Mouse (Mus musculus): ENCODE data around the gene Tacc2. TPM values are rescaled to one million over a fixed set of nuclear protein-coding genes. Genes with fewer than 3 reads are reported as not detected.

The Tacc2 gene
- polyA plus RNA-seq, 1 experiment from 2014 or later, result 17.3 TPM

DNA sequence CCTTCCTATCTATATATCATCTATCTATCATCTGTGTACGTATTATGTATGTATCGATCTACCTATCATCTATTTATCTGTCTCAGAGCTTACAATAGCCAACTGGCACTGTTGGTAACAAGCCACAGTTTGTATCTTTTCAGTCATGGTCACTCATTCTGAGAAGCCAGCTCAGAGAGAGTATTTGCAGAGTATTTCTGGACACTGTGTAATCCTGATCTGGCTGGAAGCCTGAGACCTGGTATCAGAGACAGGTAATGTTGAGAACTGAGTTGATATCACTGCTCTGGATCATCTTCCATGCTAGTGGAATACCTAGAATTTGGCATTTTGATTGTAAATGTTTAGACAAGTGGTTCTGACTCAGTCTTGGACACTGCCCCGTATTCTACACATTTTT, 53.7 kb downstream of the Tacc2 start:
- WGBS, result 91% methylated on average over 3 of the region's 3 CpGs
- no peak overlapping the region for H3K27ac ChIP-seq (ENCODE audit: low read depth, low read length)
- DNase-seq (ENCODE audit: low spot score), result no peak

DNA sequence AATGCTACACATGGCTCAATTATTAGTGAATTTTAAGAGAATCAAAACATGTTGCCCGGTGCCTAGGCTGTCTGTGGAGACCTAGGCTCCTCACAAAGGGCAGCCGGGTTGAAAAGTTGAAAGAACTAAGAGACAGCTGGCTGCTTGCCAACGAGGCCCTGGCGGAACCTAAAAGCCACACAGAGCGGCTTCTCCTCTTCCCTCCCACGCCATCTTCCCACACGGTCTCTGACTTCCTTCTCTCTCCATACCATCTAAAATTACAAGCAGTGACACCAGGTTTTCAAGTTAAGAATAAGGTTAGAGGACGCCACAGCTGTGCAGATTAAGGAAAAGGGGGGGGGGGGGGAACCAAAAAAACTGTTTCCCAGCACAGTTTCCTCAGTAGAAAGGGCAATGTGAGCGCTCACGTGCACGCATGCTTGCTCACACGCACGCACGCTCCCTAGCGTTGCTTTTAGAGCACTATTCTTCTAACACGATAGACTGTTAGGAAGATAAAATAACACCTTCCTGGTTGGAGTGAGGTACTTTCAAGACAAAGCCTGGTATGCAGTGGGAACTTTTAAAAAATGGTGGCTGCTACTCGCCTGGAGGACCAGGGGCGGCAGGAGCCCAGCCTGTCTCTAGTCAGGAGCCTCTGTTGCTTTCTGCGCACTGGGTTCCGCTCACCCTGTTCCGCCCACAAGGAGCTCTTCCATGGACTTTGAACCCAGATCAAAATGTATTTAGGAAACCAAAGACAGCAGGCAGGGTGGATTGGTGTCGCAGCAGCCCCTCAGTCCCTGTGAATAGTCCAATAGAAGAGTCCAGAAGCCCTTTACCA, 54.5 kb downstream of the Tacc2 start:
- DNase-seq (ENCODE audit: low spot score), result no peak
- Histone ChIP-seq H3K4me1 (replicated peaks; ENCODE audit: control insufficient read depth, insufficient read depth, low read length) (no peaks in the 10 kb centered on the region), H3K9ac (ENCODE audit: low read depth, low read length) (no peak overlapping the region), H3K36me3 (ENCODE audit: control insufficient read depth, insufficient read depth, low read length) (no peaks in the 10 kb centered on the region), H3K4me2 (no peak overlapping the region), H3K4me3 (ENCODE audit: low read depth, low read length) (no peak overlapping the region), H3K27me3 (replicated peaks; ENCODE audit: control insufficient read depth, insufficient read depth, low read length) (no peaks in the 10 kb centered on the region), H3K9me3 (ENCODE audit: control insufficient read depth, low read length) (no peaks in the 10 kb centered on the region), H3K27ac (ENCODE audit: low read depth, low read length) (no peak overlapping the region)
- WGBS, result 67% methylated on average over 22 of the region's 22 CpGs
- no peak for ATAC-seq (replicated peaks; ENCODE audit: low FRiP score)

More for the DNA sequence above, 53.7 kb downstream of the Tacc2 start:
- no peak overlapping the region for H3K4me3 ChIP-seq (ENCODE audit: low read depth, low read length)
- H3K27me3 ChIP-seq (replicated peaks; ENCODE audit: control insufficient read depth, insufficient read depth, low read length), result no peaks in the 10 kb centered on the region
- no peak overlapping the region for H3K9ac ChIP-seq (ENCODE audit: low read depth, low read length)
- H3K9me3 ChIP-seq (ENCODE audit: control insufficient read depth, low read length), result no peaks in the 10 kb centered on the region
- H3K4me2 ChIP-seq, result no peak overlapping the region
- no peaks in the 10 kb centered on the region for H3K36me3 ChIP-seq (ENCODE audit: control insufficient read depth, insufficient read depth, low read length)
- no peak for ATAC-seq (replicated peaks; ENCODE audit: low FRiP score)
- H3K4me1 ChIP-seq (replicated peaks; ENCODE audit: control insufficient read depth, insufficient read depth, low read length), result no peaks in the 10 kb centered on the region

DNA sequence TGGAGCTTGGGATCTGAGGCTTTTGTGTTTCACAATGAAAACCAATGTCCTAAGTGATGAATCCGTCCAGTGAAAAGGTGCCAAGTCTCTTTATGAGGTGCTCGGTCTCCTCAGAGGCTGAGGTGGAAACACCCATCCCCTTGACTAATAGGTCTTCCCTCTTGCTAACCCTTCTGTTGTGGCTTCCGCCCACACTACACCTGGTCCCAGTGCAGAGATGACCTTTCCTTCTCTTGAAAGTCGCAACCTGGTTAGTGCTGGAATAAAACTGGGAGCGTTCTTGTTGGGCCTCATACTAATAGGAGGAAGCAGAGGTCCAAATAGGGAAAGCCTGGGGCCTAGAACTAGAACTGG, 55.1 kb downstream of the Tacc2 start:
- no peak overlapping the region for H3K27ac ChIP-seq (ENCODE audit: low read depth, low read length)
- H3K36me3 ChIP-seq (ENCODE audit: control insufficient read depth, insufficient read depth, low read length), result no peaks in the 10 kb centered on the region
- no peaks in the 10 kb centered on the region for H3K4me1 ChIP-seq (replicated peaks; ENCODE audit: control insufficient read depth, insufficient read depth, low read length)
- no peak overlapping the region for H3K9ac ChIP-seq (ENCODE audit: low read depth, low read length)
- H3K27me3 ChIP-seq (replicated peaks; ENCODE audit: control insufficient read depth, insufficient read depth, low read length), result no peaks in the 10 kb centered on the region
- no peak overlapping the region for H3K4me2 ChIP-seq
- DNase-seq (ENCODE audit: low spot score) (no peak), ATAC-seq (replicated peaks; ENCODE audit: low FRiP score) (no peak)
- WGBS, result 87% methylated on average over 5 of the region's 5 CpGs
- no peak overlapping the region for H3K4me3 ChIP-seq (ENCODE audit: low read depth, low read length)
- no peaks in the 10 kb centered on the region for H3K9me3 ChIP-seq (ENCODE audit: control insufficient read depth, low read length)

DNA sequence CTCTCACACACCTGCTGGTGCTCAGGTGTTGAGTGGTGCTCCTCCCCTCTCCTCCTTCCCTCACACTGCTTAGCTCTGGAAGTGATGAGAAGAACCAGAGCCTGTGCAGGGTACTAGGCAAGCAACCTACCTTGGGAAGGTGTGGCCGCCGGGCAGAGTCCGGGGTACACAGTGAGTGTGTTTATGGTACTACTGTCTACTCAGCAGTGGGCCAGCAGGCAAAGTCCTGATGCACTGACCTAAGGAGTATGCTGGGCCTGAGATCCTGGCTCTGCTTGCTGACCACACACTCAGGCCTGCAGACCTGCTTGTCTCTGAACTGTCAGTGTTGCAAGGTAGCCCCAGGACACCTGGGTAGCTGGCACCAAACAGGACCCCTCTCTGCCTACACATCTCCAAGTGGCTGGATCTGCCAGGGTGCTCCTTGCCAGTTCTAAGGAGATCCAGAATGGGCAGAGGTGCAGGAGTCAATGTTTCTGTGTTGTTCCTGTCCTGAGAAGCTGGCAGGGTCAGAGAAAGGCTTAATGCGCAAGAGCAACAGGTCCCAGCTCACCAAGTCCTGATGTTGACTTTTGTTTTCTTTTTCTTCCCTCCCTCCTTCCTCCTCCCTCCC, 57.1 kb downstream of the Tacc2 start:
- DNase-seq (ENCODE audit: low spot score) (no peak), ATAC-seq (replicated peaks; ENCODE audit: low FRiP score) (no peak)
- 77% methylated on average over 4 of the region's 4 CpGs for WGBS
- H3K27me3 ChIP-seq (replicated peaks; ENCODE audit: control insufficient read depth, insufficient read depth, low read length), result no peaks in the 10 kb centered on the region; the same call in 1 of the 2 replicates
- no peak overlapping the region for H3K4me3 ChIP-seq (ENCODE audit: low read depth, low read length)
- no peaks in the 10 kb centered on the region for H3K9me3 ChIP-seq (ENCODE audit: control insufficient read depth, low read length)
- no peak overlapping the region for H3K27ac ChIP-seq (ENCODE audit: low read depth, low read length)
- H3K4me1 ChIP-seq (replicated peaks; ENCODE audit: control insufficient read depth, insufficient read depth, low read length), result no peaks in the 10 kb centered on the region
- no peak overlapping the region for H3K4me2 ChIP-seq
- no peak overlapping the region for H3K9ac ChIP-seq (ENCODE audit: low read depth, low read length)
- H3K36me3 ChIP-seq (ENCODE audit: control insufficient read depth, insufficient read depth, low read length), result no peaks in the 10 kb centered on the region

DNA sequence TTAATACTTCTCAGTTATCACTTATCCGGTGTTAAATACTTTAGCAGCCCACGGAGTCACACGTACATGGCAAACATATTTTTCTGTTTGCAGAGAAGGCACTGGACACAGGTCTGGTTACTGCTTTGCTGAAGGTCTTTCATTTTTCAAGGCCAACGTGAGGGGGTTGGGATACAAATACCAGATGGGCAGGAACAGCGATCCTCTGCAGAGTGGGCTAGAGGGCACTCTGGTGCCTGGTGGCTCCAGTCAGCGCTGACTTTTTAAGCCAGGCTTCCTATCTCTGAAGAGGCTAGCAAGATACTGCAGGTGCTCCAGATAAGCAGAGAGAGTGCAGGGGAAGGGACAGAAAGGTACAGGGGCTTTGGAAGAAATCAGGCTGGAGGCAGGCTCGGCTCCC, 58.0 kb downstream of the Tacc2 start:
- H3K9me3 ChIP-seq (ENCODE audit: control insufficient read depth, low read length), result no peaks in the 10 kb centered on the region
- H3K9ac ChIP-seq (ENCODE audit: low read depth, low read length), result no peak overlapping the region
- no peaks in the 10 kb centered on the region for H3K4me1 ChIP-seq (replicated peaks; ENCODE audit: control insufficient read depth, insufficient read depth, low read length)
- no peak for ATAC-seq (replicated peaks; ENCODE audit: low FRiP score)
- H3K27me3 ChIP-seq (replicated peaks; ENCODE audit: control insufficient read depth, insufficient read depth, low read length), result no peaks in the 10 kb centered on the region; the same call in 1 of the 2 replicates
- no peak for DNase-seq (ENCODE audit: low spot score)
- H3K36me3 ChIP-seq (ENCODE audit: control insufficient read depth, insufficient read depth, low read length), result no peaks in the 10 kb centered on the region
- H3K4me2 ChIP-seq, result no peak overlapping the region
- H3K27ac ChIP-seq (ENCODE audit: low read depth, low read length), result no peak overlapping the region
- no peak overlapping the region for H3K4me3 ChIP-seq (ENCODE audit: low read depth, low read length)
- 45% methylated on average over 7 of the region's 7 CpGs for WGBS

DNA sequence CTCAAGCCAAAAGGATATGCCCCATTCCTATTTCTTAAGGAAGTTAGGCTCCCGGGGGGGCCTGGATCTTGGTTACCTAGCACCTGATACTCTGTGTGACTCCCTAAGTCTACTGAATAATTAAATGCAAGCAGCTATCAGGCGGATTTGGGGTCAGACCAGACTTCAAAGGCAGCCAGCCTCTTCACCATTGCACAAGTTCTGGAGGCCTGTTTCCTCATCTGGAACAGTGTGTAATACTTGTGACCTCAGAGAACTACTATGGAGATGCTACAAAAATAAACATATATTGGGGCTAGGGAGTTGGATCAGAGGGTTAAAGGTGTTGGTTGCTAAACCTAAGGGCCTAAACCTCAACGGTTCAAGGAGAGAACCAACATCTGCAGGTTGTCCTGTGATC, 59.0 kb downstream of the Tacc2 start:
- 76% methylated on average over 3 of the region's 3 CpGs for WGBS
- ATAC-seq (replicated peaks; ENCODE audit: low FRiP score), result no peak

DNA sequence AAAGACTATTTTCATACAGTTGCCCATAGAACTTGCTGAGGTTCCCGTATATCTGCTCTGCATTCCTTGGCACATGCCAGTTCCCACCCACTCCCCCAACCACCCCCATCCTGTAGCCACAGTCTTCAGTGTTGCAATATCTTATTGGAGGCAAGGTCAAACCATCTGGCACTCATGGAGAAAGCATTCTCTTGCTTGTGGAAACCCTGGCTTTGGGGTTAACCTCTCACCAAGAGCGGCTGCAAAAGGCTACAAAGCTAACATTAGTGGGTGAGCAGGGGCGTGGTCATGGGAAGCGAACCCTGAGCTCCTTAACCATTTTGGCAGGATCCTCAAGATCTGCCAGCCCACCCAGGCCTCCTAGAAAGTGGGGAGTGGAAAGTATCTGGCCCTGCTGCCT, 59.7 kb downstream of the Tacc2 start:
- Histone ChIP-seq H3K36me3 (ENCODE audit: control insufficient read depth, insufficient read depth, low read length) (no peaks in the 10 kb centered on the region), H3K9me3 (ENCODE audit: control insufficient read depth, low read length) (no peaks in the 10 kb centered on the region), H3K27me3 (replicated peaks; ENCODE audit: control insufficient read depth, insufficient read depth, low read length) (no peaks in the 10 kb centered on the region; the same call in 1 of the 2 replicates), H3K4me2 (no peak overlapping the region), H3K4me3 (ENCODE audit: low read depth, low read length) (no peak overlapping the region), H3K4me1 (replicated peaks; ENCODE audit: control insufficient read depth, insufficient read depth, low read length) (no peaks in the 10 kb centered on the region), H3K27ac (ENCODE audit: low read depth, low read length) (no peak overlapping the region), H3K9ac (ENCODE audit: low read depth, low read length) (no peak overlapping the region)
- DNase-seq (ENCODE audit: low spot score) (no peak), ATAC-seq (replicated peaks; ENCODE audit: low FRiP score) (no peak)
- WGBS, result 77% methylated on average over 4 of the region's 4 CpGs

More for the DNA sequence above, 59.0 kb downstream of the Tacc2 start:
- Histone ChIP-seq H3K27me3 (replicated peaks; ENCODE audit: control insufficient read depth, insufficient read depth, low read length) (no peaks in the 10 kb centered on the region; the same call in 1 of the 2 replicates), H3K4me3 (ENCODE audit: low read depth, low read length) (no peak overlapping the region), H3K4me2 (no peak overlapping the region), H3K27ac (ENCODE audit: low read depth, low read length) (no peak overlapping the region), H3K9me3 (ENCODE audit: control insufficient read depth, low read length) (no peaks in the 10 kb centered on the region), H3K4me1 (replicated peaks; ENCODE audit: control insufficient read depth, insufficient read depth, low read length) (no peaks in the 10 kb centered on the region), H3K9ac (ENCODE audit: low read depth, low read length) (no peak overlapping the region), H3K36me3 (ENCODE audit: control insufficient read depth, insufficient read depth, low read length) (no peaks in the 10 kb centered on the region)
- DNase-seq (ENCODE audit: low spot score), result no peak

DNA sequence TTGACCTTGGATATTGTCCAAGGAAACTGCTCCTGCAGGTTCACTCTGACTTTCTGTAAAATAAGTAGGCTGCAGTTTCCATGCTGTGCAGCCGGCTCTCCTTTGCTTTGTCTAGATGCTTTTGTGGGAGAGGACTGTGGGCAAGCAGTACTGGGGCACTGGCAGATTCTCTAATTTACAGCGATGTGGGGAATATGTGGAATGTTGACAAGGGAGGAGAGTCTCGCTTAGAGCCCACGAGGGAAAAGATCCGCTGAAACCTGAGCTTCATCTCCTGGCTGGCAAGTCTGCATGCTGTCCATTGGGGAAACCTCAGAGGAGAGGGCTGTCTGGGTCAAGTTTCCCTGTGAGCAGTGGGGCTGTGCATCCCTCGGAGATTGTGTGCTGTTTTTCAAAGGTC, 60.6 kb downstream of the Tacc2 start:
- ATAC-seq (replicated peaks; ENCODE audit: low FRiP score), result no peak

DNA sequence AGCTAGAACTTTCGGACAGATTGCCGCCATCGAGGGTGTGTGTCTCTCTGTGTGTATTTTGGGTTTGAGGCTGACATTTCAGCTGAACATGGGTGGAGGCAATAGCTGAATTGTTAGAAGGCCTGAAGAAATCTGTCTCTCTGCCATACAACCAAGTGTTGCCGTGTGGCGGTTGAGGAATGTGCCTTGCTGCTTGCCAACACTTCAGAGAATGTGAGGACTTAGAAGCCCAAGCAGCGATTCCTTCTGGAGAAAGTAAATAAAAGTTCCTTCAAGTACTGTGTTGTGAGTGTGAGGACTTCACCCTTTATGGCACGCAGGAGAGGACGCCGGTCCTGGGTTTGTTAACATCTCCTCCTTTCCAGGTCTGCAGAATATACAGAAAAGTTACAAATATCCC, 63.4 kb downstream of the Tacc2 start:
- no peak overlapping the region for H3K9ac ChIP-seq (ENCODE audit: low read depth, low read length)
- ATAC-seq (replicated peaks; ENCODE audit: low FRiP score) (no peak), DNase-seq (ENCODE audit: low spot score) (no peak)
- no peak overlapping the region for H3K4me2 ChIP-seq
- H3K27ac ChIP-seq (ENCODE audit: low read depth, low read length), result no peak overlapping the region
- no peaks in the 10 kb centered on the region for H3K36me3 ChIP-seq (ENCODE audit: control insufficient read depth, insufficient read depth, low read length)
- no peak overlapping the region for H3K4me3 ChIP-seq (ENCODE audit: low read depth, low read length)
- WGBS, result 87% methylated on average over 9 of the region's 9 CpGs
- H3K27me3 ChIP-seq (replicated peaks; ENCODE audit: control insufficient read depth, insufficient read depth, low read length), result no peaks in the 10 kb centered on the region; the same call in 1 of the 2 replicates
- no peaks in the 10 kb centered on the region for H3K4me1 ChIP-seq (replicated peaks; ENCODE audit: control insufficient read depth, insufficient read depth, low read length)
- no peaks in the 10 kb centered on the region for H3K9me3 ChIP-seq (ENCODE audit: control insufficient read depth, low read length)

More for the DNA sequence above, 60.6 kb downstream of the Tacc2 start:
- Histone ChIP-seq H3K9me3 (ENCODE audit: control insufficient read depth, low read length) (no peaks in the 10 kb centered on the region), H3K27ac (ENCODE audit: low read depth, low read length) (no peak overlapping the region), H3K4me1 (replicated peaks; ENCODE audit: control insufficient read depth, insufficient read depth, low read length) (no peaks in the 10 kb centered on the region), H3K9ac (ENCODE audit: low read depth, low read length) (no peak overlapping the region), H3K36me3 (ENCODE audit: control insufficient read depth, insufficient read depth, low read length) (no peaks in the 10 kb centered on the region), H3K4me3 (ENCODE audit: low read depth, low read length) (no peak overlapping the region), H3K27me3 (replicated peaks; ENCODE audit: control insufficient read depth, insufficient read depth, low read length) (no peaks in the 10 kb centered on the region; the same call in 1 of the 2 replicates), H3K4me2 (no peak overlapping the region)
- no peak for DNase-seq (ENCODE audit: low spot score)
- 41% methylated on average over 6 of the region's 6 CpGs for whole genome bisulfite sequencing
